Mouse (Mus musculus) heart, embryonic 11.5 days (tissue): ENCODE data around the gene Cldn20. TPM values are rescaled to one million over a fixed set of nuclear protein-coding genes. Genes with fewer than 3 reads are reported as not detected.

Experiments used
- ATAC-seq: fragments of 200-750 bp; cut with Nextera tagmentation; replicated peaks from 2 replicates; pipeline ENCODE4 v1.8.0; 2017; ENCODE audit warnings: moderate library complexity; ENCODE audit not compliant: insufficient number of reproducible peaks, low FRiP score, low TSS enrichment
- H3K27ac ChIP-seq: fragments of 300-500 bp; sonication (generic); 2 replicates; pipeline ENCODE4 v1.5.1; 2014; ENCODE audit warnings: mild to moderate bottlenecking, low read depth, low read length
- H3K27me3 ChIP-seq: fragments of 300-500 bp; sonication (generic); 2 replicates; pipeline ENCODE4 v1.6.1; 2014; ENCODE audit warnings: mild to moderate bottlenecking, low read length, mixed read lengths; ENCODE audit not compliant: control insufficient read depth, insufficient read depth
- H3K36me3 ChIP-seq: fragments of 300-500 bp; sonication (generic); 2 replicates; pipeline ENCODE4 v1.6.1; 2014; ENCODE audit warnings: mild to moderate bottlenecking, low read length, moderate library complexity, mixed read lengths; ENCODE audit not compliant: control insufficient read depth, insufficient read depth
- H3K4me1 ChIP-seq: fragments of 300-500 bp; sonication (generic); 2 replicates; pipeline ENCODE4 v1.6.1; 2014; ENCODE audit warnings: low read length; ENCODE audit not compliant: control insufficient read depth, insufficient read depth
- H3K4me2 ChIP-seq: fragments of 300-500 bp; sonication (generic); 2 replicates; pipeline ENCODE4 v1.6.1; 2014; ENCODE audit warnings: mild to moderate bottlenecking, moderate library complexity
- H3K4me3 ChIP-seq: fragments of 300-500 bp; sonication (generic); 2 replicates; pipeline ENCODE4 v1.5.1; 2014; ENCODE audit warnings: low read depth, low read length
- H3K9ac ChIP-seq: fragments of 300-500 bp; sonication (generic); 2 replicates; pipeline ENCODE4 v1.6.1; 2014; ENCODE audit warnings: mild to moderate bottlenecking, low read depth, low read length, moderate library complexity
- H3K9me3 ChIP-seq: fragments of 300-500 bp; sonication (generic); replicated peaks from 2 replicates; pipeline ENCODE4 v1.6.1; 2016; ENCODE audit warnings: low read length; ENCODE audit not compliant: control insufficient read depth
- WGBS: fragments of 180-500 bp; shearing (Covaris S2); extraction: QIAGEN DNeasy Blood & Tissue Kit; methylation state at CpG from one replicate; pipeline ENCODE4 v1.1.7; 2014; ENCODE audit not compliant: insufficient replicate concordance; 5-methylcytosine and 5-hydroxymethylcytosine counted together
- polyA plus RNA-seq: library from polyadenylated mRNA; unstranded; fragments of >200 nt; fragmentation: Nextera tagmentation; extraction: Ambion mirVana; gene quantifications from 2 replicates; pipeline ENCODE4 v1.2.1, GENCODE M21; 2014

The Cldn20 gene
- polyA plus RNA-seq, 1 experiment from 2014 or later, result not detected

- no peak overlapping the region for H3K4me3 ChIP-seq
- no peak overlapping the region for H3K27ac ChIP-seq
- 16% methylated on average over 1 of the region's 1 CpGs for WGBS
- H3K27me3 ChIP-seq, result no peaks in the 10 kb centered on the region
- H3K9me3 ChIP-seq, result no peaks in the 10 kb centered on the region
- H3K36me3 ChIP-seq, result no peaks in the 10 kb centered on the region
- no peak overlapping the region for H3K4me2 ChIP-seq
- H3K9ac ChIP-seq, result no peak overlapping the region
- no peak for ATAC-seq
- H3K4me1 ChIP-seq, result no peaks in the 10 kb centered on the region
Measured at GRCm38 (mm10) chr17:3533425-3533824, 1.1 kb downstream of the Cldn20 start.

DNA sequence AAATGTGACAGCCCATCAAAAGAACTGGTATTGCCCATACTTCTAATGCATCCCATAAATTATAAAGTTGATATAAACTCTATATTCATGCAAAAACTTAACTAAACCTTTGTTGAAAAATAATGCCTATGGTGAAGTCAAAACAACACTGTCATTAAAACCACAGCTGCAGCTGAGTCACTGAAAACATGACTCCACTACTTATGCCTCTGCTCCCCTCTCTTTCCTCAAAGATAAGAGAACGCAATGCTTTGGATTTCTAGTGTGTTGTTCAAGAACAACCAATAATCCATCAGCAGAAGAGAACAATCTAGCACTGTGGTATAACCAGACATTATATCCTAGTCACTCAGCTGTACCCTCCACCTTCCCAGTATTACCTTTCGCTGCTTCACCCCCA, 8.0 kb downstream of the Cldn20 start:
- Histone ChIP-seq H3K4me3 (no peak overlapping the region), H3K4me1 (no peaks in the 10 kb centered on the region), H3K27ac (no peak overlapping the region), H3K9ac (no peak overlapping the region), H3K9me3 (no peaks in the 10 kb centered on the region), H3K36me3 (peaks cover 4% of the 10 kb centered on the region; the same call in 1 of the 2 replicates), H3K4me2 (no peak overlapping the region), H3K27me3 (no peaks in the 10 kb centered on the region)
- 76% methylated on average over 2 of the region's 2 CpGs for WGBS
- ATAC-seq, result no peak

DNA sequence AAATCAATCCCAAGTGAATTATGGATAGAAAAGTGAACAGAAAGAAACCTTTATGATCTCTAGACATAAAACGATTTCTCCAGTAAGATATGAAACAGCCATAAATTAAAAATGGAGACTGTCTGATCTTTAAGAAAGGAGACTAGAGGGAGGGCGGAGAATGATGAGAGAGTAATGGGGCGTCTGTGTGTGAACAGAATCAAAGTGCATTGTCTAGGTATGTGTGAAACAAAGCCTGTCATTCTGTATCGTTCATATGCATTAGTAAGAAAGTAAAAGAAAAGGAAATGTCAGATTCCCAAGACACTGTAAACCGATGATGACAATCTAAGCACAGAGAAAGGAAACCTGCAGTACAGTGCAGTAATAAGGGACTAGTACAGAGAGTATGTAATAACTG, 8.7 kb downstream of the Cldn20 start:
- H3K9me3 ChIP-seq, result no peaks in the 10 kb centered on the region
- H3K9ac ChIP-seq, result no peak overlapping the region
- no peaks in the 10 kb centered on the region for H3K27me3 ChIP-seq
- no peak overlapping the region for H3K4me2 ChIP-seq
- peaks cover 4% of the 10 kb centered on the region; the same call in 1 of the 2 replicates for H3K36me3 ChIP-seq
- no peak overlapping the region for H3K4me3 ChIP-seq
- no peak for ATAC-seq
- no peaks in the 10 kb centered on the region for H3K4me1 ChIP-seq
- 82% methylated on average over 5 of the region's 5 CpGs for WGBS
- no peak overlapping the region for H3K27ac ChIP-seq

GRCm38 (mm10) chr17:3547725-3548124, 15.4 kb downstream of the Cldn20 start:
- no peak overlapping the region for H3K4me3 ChIP-seq
- H3K4me2 ChIP-seq, result no peak overlapping the region
- WGBS, result 73% methylated on average over 7 of the region's 7 CpGs
- H3K9me3 ChIP-seq, result no peaks in the 10 kb centered on the region
- no peak overlapping the region for H3K9ac ChIP-seq
- H3K27ac ChIP-seq, result no peak overlapping the region
- H3K27me3 ChIP-seq, result no peaks in the 10 kb centered on the region
- peaks cover 2% of the 10 kb centered on the region; the same call in 1 of the 2 replicates for H3K36me3 ChIP-seq
- ATAC-seq, result no peak
- H3K4me1 ChIP-seq, result no peaks in the 10 kb centered on the region

DNA sequence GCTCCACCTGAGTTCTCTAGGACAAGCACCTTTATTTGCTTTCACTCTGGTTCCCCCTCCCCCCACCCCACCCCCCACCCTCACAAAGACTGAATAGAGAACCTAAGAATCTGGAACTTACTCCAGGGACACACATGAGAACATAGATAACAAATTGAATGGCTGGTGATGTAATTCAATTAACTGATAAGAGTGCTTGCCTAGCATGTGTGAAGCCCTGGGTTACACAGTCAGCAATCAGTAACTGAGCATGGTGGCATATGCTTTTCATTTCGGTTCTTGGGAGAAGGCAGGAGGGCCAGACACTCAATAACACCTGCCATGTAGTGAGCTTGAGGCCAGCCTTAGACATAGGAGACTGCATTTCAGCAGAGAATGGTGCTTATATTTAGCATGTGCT, 23.9 kb downstream of the Cldn20 start:
- Histone ChIP-seq H3K27ac (peak overlapping the region; percentile 77; the same call in 1 of the 2 replicates), H3K4me1 (0 out of 2 replicates have a peak, but pooled peaks cover 4% of the 10 kb centered on the region), H3K4me3 (no peak overlapping the region), H3K4me2 (peak overlapping the region; percentile 78), H3K27me3 (no peaks in the 10 kb centered on the region), H3K9me3 (no peaks in the 10 kb centered on the region), H3K9ac (no peak overlapping the region), H3K36me3 (peaks cover 4% of the 10 kb centered on the region; the same call in 1 of the 2 replicates)
- WGBS, result 67% methylated on average over 1 of the region's 1 CpGs
- no peak for ATAC-seq

DNA sequence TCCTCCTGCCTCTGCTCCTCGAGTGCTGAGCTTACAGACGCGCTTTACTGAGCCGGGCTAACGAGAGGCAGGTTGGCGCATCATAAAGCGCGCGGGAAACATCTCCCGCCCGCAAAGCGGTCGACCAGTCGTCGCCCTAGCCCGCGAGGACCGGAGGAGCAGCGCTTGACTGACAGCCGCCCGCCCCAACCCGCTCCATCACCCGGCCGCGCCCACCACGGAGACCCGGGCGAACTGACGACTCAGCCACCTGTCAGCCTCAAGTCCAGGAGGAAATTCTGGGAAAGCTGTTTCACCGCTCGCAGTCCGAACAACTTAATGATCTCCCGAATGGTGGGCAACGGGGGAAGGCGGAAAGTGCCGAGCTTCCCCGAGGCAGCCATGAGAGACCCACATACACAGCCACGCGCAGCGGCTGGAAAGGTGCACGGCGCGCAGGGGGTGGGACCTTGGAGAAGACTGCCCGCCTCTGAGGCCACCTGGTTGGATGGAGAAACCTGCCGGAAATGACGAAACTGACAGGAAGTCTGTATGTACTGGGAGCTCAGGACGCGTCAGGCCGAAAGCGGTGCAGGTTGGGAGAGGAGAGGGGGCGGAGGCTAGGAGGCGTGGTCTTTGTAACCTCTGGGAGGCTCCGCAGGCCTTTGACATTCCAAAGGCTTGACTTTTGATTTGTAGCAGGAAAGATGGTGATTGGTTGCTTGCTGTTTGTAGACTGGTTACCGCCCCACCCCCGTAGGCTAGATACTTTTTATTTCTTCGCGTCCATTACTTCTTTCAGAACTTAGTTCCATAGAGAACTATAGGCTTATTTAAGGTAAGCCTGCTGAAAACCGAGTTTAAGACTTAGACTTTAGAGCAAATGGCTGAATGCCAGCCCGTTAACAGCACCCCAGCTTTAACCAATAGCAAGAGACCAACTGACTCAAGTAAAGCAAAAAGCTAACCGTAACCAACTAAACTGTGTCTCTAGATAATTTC, 25.3 kb downstream of the Cldn20 start, which contains the start of gene Tfb1m:
Gene Tfb1m, minus strand, starts transcription at position 451 of the 981 bp plus-strand sequence.
- H3K27ac ChIP-seq, result peak within 1 kb of the TSS; percentile 77
- H3K36me3 ChIP-seq, result peaks cover 2% of the 10 kb centered on the region; the same call in 1 of the 2 replicates
- no peaks in the 10 kb centered on the region for H3K9me3 ChIP-seq
- H3K27me3 ChIP-seq, result no peaks in the 10 kb centered on the region
- peak within 1 kb of the TSS; percentile 74 for H3K9ac ChIP-seq
- under 1% methylated on average over 60 of the region's 60 CpGs for WGBS
- peak within 1 kb of the TSS; percentile 78 for H3K4me2 ChIP-seq
- 0 out of 2 replicates have a peak, but pooled peaks cover 4% of the 10 kb centered on the region for H3K4me1 ChIP-seq
- ATAC-seq, result peak; percentile 100
- H3K4me3 ChIP-seq, result peak within 1 kb of the TSS; percentile 66

GRCm38 (mm10) chr17:3558356-3558870, 26.1 kb downstream of the Cldn20 start:
- H3K9me3 ChIP-seq, result no peaks in the 10 kb centered on the region
- 80% methylated on average over 9 of the region's 9 CpGs for WGBS
- H3K9ac ChIP-seq, result peak overlapping the region; percentile 60; the same call in 1 of the 2 replicates
- no peaks in the 10 kb centered on the region for H3K27me3 ChIP-seq
- H3K4me2 ChIP-seq, result peak overlapping the region; percentile 78
- peak overlapping the region; percentile 58; the same call in 1 of the 2 replicates for H3K27ac ChIP-seq
- 0 out of 2 replicates have a peak, but pooled peaks cover 4% of the 10 kb centered on the region for H3K4me1 ChIP-seq
- peak overlapping the region; percentile 66 for H3K4me3 ChIP-seq
- ATAC-seq, result no peak
- peaks cover 2% of the 10 kb centered on the region; the same call in 1 of the 2 replicates for H3K36me3 ChIP-seq

GRCm38 (mm10) chr17:3560534-3560933, 28.2 kb downstream of the Cldn20 start:
- H3K4me1 ChIP-seq, result 0 out of 2 replicates have a peak, but pooled peaks cover 4% of the 10 kb centered on the region
- no peaks in the 10 kb centered on the region for H3K9me3 ChIP-seq
- ATAC-seq, result no peak
- no peak overlapping the region for H3K4me3 ChIP-seq
- H3K9ac ChIP-seq, result no peak overlapping the region
- H3K4me2 ChIP-seq, result no peak overlapping the region
- no peak overlapping the region for H3K27ac ChIP-seq
- no peaks in the 10 kb centered on the region for H3K36me3 ChIP-seq
- 73% methylated on average over 3 of the region's 3 CpGs for WGBS
- no peaks in the 10 kb centered on the region for H3K27me3 ChIP-seq
